Mouse (Mus musculus) left cerebral cortex, adult 18-20 months (tissue): ENCODE results near the gene Tenm2. TPM values are rescaled to one million over a fixed set of nuclear protein-coding genes. Genes with fewer than 3 reads are reported as not detected.

Source experiments
- DNase-seq, 2 experiments: peaks; one replicate each; pipeline ENCODE4 v3.0.0; 2021 to 2022; ENCODE audit warnings: low spot score in 2 of 2, mixed read lengths in 1 of 2
- total RNA-seq, 2 experiments: library from RNA; stranded (reverse); gene quantifications; 2 replicates each; pipeline ENCODE4 v1.2.3; 2021

Gene Tenm2
- total RNA-seq, 2 experiments from 2014 or later = 74.9 to 82.1 TPM

- no peak for DNase-seq
Observed at GRCm38 (mm10) chr11:36490085-36490484, 745.7 kb downstream of the Tenm2 start.

GRCm38 (mm10) chr11:36488666-36489065 lies 747.1 kb downstream of the Tenm2 start:
- DNase-seq = no peak

GRCm38 (mm10) chr11:36486092-36486491 lies 749.7 kb downstream of the Tenm2 start:
- DNase-seq = no peak

GRCm38 (mm10) chr11:36484466-36485069 lies 751.2 kb downstream of the Tenm2 start:
- DNase-seq = peak in 1 of 2 experiments; percentile 43

- no peak for DNase-seq
Observed at GRCm38 (mm10) chr11:36482136-36482535, 753.6 kb downstream of the Tenm2 start.

- no peak for DNase-seq
Observed at GRCm38 (mm10) chr11:36481524-36481923, 754.2 kb downstream of the Tenm2 start.

GRCm38 (mm10) chr11:36481086-36481485 lies 754.7 kb downstream of the Tenm2 start:
- no peak for DNase-seq

- no peak for DNase-seq
Observed at GRCm38 (mm10) chr11:36469811-36470551, 765.8 kb downstream of the Tenm2 start.

GRCm38 (mm10) chr11:36458451-36458850 lies 777.3 kb downstream of the Tenm2 start:
- no peak for DNase-seq

- DNase-seq = no peak
Observed at GRCm38 (mm10) chr11:36454076-36454475, 781.7 kb downstream of the Tenm2 start.

GRCm38 (mm10) chr11:36452436-36452835 lies 783.3 kb downstream of the Tenm2 start:
- no peak for DNase-seq

GRCm38 (mm10) chr11:36446351-36446750 lies 789.4 kb downstream of the Tenm2 start:
- DNase-seq = no peak

GRCm38 (mm10) chr11:36443821-36444220 lies 791.9 kb downstream of the Tenm2 start:
- DNase-seq = no peak

- DNase-seq = no peak
Observed at GRCm38 (mm10) chr11:36441801-36442200, 794.0 kb downstream of the Tenm2 start.

- DNase-seq = no peak
Observed at GRCm38 (mm10) chr11:36436251-36436650, 799.5 kb downstream of the Tenm2 start.

GRCm38 (mm10) chr11:36428947-36429346 lies 806.8 kb downstream of the Tenm2 start:
- no peak for DNase-seq

- DNase-seq = no peak
Observed at GRCm38 (mm10) chr11:36424959-36425358, 810.8 kb downstream of the Tenm2 start.

GRCm38 (mm10) chr11:36420047-36420446 lies 815.7 kb downstream of the Tenm2 start:
- no peak for DNase-seq

GRCm38 (mm10) chr11:36415244-36415643 lies 820.5 kb downstream of the Tenm2 start:
- no peak for DNase-seq

- DNase-seq = no peak
Observed at GRCm38 (mm10) chr11:36410881-36411280, 824.9 kb downstream of the Tenm2 start.

- DNase-seq = no peak
Observed at GRCm38 (mm10) chr11:36395803-36396710, 839.7 kb downstream of the Tenm2 start.

- DNase-seq = no peak
Observed at GRCm38 (mm10) chr11:36384696-36385095, 851.1 kb downstream of the Tenm2 start.
